Mouse (Mus musculus) erythroblast, embryonic 14.5 days (primary cell): ENCODE results near the gene Ppt2. TPM values are rescaled to one million over a fixed set of nuclear protein-coding genes. Genes with fewer than 3 reads are reported as not detected.

Source experiments
- H3K27me3 ChIP-seq: 2 replicates; pipeline ENCODE4 v1.6.1; 2012; ENCODE audit warnings: inconsistent platforms; ENCODE audit not compliant: control insufficient read depth
- H3K36me3 ChIP-seq: 2 replicates; pipeline ENCODE4 v1.6.1; 2012; ENCODE audit warnings: mild to moderate bottlenecking, inconsistent platforms; ENCODE audit not compliant: control insufficient read depth
- H3K4me1 ChIP-seq: 2 replicates; pipeline ENCODE4 v1.6.1; 2012; ENCODE audit warnings: inconsistent platforms; ENCODE audit not compliant: control insufficient read depth
- H3K4me3 ChIP-seq: replicated peaks from 2 replicates; pipeline ENCODE3; 2012; ENCODE audit warnings: moderate library complexity, mild to moderate bottlenecking, inconsistent platforms
- H3K9me3 ChIP-seq: 2 replicates; pipeline ENCODE4 v1.6.1; 2012; ENCODE audit warnings: low read length, inconsistent platforms, mixed read lengths; ENCODE audit not compliant: control insufficient read depth
- GATA1 ChIP-seq: IDR thresholded peaks from 2 replicates; pipeline ENCODE4 v1.6.1; 2012; ENCODE audit warnings: low read length, inconsistent platforms, mixed read lengths
- TAL1 ChIP-seq: IDR thresholded peaks from 3 replicates; pipeline ENCODE4 v1.6.1; 2012; ENCODE audit warnings: low read length, inconsistent platforms, mixed read lengths
- polyA plus RNA-seq: library from polyadenylated mRNA; stranded (reverse); fragments of >175 nt; gene quantifications from 2 replicates; pipeline ENCODE4 v1.2.3, GENCODE M21; 2012

Gene Ppt2
- polyA plus RNA-seq, 1 experiment, result 1.7 TPM

DNA sequence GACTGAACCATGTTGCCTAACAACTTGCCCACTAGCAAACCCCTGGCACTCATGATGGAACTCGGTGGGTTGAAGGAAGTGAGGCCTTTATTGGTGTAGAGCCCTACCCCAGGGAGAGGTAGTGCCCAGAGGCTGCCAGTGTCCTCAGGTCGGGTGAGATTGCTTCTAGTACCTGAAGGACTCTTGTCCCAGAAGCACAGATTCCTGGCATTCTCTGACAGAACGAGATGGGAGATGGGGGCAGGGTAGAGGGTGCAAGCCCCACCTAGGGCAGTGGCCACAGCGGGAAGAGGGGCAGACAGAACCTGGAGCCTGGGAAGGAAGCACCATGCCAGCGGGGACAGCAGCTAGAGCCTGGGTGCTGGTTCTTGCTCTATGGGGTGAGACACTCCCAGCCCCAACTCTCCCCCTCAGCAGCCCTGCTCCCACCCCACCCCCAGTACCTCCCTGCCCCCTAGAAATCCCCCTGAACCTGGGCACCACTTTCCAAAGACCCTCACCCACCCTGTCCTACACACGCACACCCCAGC is 30.7 kb downstream of the Ppt2 start, which contains the start of gene Ager:
Gene Ager, plus strand, starts transcription at position 297 of the 530 bp plus-strand sequence.
- peaks cover 2% of the 10 kb centered on the region; the same call in 1 of the 2 replicates for H3K27me3 ChIP-seq
- H3K4me1 ChIP-seq, result peaks cover 61% of the 10 kb centered on the region
- no peak within 1 kb of the TSS for H3K4me3 ChIP-seq
- peaks cover 51% of the 10 kb centered on the region for H3K36me3 ChIP-seq
- TF ChIP-seq TAL1 (no peak), GATA1 (no peak)
- no peaks in the 10 kb centered on the region for H3K9me3 ChIP-seq

DNA sequence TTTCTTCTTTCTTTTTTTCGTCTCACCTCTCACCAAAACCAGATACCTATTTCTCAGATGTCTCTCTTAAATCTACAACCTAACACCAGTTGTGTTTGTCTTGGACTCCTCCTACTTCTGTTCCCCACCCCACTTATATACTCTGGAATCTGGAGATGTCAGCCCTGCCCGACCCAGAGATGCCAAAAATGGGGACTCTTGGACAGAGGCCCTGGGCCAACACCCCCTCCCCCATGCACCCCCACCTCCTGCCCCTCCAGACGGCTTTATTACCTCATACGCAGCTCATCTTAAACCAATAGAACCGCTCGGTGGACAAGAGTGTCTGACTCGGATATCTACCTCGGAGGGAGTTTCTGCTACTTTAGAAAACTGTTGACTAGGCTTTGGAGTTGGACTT is 32.2 kb downstream of the Ppt2 start:
- H3K36me3 ChIP-seq, result peaks cover 39% of the 10 kb centered on the region
- no peak for TF ChIP-seq GATA1
- TF ChIP-seq TAL1, result no peak
- H3K4me1 ChIP-seq, result peaks cover 64% of the 10 kb centered on the region

DNA sequence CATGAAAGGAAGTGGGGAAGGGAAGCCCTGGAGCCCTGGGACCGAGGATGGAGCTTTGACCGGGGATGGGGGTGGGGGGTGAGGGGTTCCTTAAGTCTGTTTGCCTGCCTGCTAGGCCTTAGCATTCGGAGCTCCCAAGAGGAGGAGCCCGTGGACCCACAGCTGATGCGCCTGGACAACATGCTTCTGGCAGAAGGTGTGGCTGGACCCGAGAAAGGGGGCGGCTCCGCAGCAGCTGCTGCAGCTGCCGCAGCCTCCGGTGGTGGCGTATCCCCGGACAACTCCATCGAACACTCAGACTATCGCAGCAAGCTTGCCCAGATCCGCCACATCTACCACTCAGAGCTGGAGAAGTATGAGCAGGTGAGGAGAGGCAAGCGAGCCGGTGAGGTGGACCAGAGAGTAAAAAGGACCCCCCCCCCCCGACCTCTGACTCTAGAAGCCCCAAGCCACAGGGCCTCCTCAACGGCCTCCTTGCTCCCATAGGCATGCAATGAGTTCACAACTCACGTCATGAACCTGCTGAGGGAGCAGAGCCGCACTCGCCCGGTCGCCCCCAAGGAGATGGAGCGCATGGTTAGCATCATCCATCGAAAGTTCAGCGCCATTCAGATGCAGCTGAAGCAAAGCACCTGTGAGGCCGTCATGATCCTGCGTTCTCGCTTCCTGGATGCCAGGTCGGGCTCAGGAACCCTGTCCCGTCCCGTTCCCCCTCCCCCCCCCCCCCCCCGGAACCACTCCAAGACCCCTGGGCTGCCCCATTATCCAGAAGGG is 34.4 kb downstream of the Ppt2 start:
- Histone ChIP-seq H3K36me3 (peaks cover 22% of the 10 kb centered on the region), H3K9me3 (no peaks in the 10 kb centered on the region), H3K4me1 (peaks cover 70% of the 10 kb centered on the region), H3K27me3 (peaks cover 15% of the 10 kb centered on the region), H3K4me3 (peak overlapping the region; percentile 74)
- TF ChIP-seq GATA1 (no peak), TAL1 (no peak)

More for the DNA sequence above, 32.2 kb downstream of the Ppt2 start:
- no peak overlapping the region for H3K4me3 ChIP-seq
- H3K27me3 ChIP-seq, result peaks cover 2% of the 10 kb centered on the region; the same call in 1 of the 2 replicates
- H3K9me3 ChIP-seq, result no peaks in the 10 kb centered on the region

DNA sequence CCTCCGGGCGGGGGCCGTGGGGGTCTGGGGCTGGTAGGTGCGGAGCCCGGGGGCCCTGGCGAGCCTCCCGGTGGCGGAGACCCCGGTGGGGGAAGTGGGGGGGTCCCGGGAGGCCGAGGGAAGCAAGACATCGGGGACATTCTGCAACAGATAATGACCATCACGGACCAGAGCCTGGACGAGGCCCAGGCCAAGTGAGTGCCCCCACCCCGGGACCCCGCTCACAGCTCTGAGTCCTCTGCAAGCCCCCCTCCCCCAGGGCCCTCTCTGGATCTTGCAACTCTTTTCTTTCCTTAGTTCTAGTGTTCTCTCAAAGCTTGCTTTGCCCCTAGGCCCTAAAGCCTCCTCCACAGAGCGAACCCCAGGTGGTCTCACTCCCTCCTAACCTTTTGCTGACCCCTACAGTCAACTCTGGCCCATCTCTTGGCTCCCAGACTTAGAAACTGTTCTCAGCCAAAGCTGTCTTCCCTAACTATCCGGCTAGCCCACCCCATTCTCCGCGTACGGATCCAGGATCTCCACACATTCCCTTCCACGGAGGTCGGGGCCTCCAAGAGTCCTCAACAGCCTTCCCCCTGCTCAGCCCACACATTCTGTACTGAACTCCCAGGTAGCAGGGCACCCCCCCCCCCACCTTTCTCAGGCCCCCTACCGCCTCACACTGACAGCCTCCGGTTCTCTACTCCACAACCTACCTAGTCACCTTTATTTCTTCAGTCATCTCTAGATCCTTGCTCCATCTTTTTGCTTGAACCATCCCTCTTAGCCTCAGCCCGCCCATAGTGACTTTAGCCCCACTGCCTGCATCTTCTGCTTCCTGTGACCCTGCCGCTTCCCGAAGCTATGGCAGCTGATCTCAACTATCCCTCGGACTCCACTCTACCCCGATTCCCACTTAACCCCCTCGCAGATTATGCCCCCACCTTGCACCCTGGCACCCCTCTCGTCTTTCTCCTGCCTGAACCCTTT is 35.4 kb downstream of the Ppt2 start:
- Histone ChIP-seq H3K4me1 (peaks cover 76% of the 10 kb centered on the region), H3K9me3 (no peaks in the 10 kb centered on the region), H3K4me3 (peak overlapping the region; percentile 74), H3K27me3 (peaks cover 17% of the 10 kb centered on the region), H3K36me3 (peaks cover 22% of the 10 kb centered on the region)
- TF ChIP-seq TAL1 (no peak), GATA1 (no peak)

DNA sequence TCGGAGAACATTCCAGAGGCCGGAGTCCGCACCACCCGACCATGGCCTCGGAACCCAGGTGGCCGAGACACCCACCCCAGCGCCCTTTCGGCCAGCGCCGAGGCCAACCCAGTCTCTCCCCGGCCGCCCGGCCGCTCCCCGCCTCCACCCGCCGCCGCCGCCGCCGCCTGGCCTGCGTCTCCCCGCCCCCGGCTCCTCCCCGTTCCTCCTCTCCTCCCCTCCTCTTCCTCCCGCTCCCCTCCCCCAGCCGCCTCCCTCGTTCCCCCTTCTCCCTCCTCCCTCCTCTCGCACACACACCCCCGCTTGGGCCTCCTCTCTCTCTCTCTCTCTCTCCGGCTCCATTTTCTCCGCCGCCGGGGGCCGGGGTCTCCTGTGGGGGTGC is 36.3 kb downstream of the Ppt2 start:
- Histone ChIP-seq H3K36me3 (peaks cover 22% of the 10 kb centered on the region), H3K4me1 (peaks cover 75% of the 10 kb centered on the region)

DNA sequence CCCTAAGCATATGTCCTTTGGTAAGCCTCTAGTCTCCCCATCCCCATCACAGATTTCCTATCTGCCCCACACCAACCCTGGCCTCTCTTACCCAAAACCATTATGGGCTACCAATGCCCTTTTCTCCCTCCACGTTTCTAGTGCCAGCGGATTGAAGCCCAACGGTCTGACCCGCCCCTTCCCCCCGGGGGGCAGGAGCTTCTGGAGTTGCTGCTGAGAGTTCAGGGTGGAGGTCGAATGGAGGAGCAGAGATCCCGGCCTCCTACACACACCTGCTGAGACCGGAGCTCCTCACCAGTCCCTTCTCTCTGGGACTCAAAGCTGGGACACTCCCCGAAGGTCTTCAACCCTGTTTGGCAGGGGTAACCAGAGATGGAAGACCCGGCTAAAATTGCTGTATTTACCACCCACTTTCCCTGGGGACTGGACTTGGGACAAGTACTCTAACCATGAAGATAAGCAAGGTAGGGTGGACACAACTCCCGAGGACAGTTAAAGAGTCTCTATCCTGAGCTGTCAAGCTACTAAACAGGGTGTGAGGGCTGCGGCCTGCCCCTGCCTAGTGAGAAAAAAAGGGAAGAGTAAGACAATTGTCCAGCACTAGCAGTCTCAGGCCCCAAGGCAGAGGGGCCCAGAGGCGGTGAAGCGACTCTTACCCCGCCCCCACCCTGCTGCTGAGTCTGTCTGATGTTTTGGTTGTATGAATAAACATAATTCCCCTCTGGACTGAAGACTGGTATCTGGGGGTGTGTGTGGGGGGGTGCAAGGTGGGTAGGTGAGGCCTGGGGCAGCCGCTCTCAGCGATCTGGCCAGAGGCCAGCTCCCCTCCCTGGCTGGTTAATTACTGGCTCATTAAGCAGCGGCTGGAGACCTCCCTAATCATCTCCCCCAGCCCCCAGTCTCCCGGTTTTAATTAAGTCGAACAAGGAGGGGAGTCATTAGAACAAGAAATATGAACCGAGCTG is 37.0 kb downstream of the Ppt2 start, which contains the start of gene Pbx2:
Gene Pbx2, plus strand, starts transcription at position 238 of the 965 bp plus-strand sequence.
- H3K9me3 ChIP-seq, result no peaks in the 10 kb centered on the region
- H3K4me3 ChIP-seq, result peak within 1 kb of the TSS; percentile 74
- H3K4me1 ChIP-seq, result peaks cover 80% of the 10 kb centered on the region
- H3K27me3 ChIP-seq, result peaks cover 20% of the 10 kb centered on the region
- TF ChIP-seq GATA1 (no peak), TAL1 (no peak)
- peaks cover 22% of the 10 kb centered on the region for H3K36me3 ChIP-seq

More for the DNA sequence above, 36.3 kb downstream of the Ppt2 start:
- peaks cover 15% of the 10 kb centered on the region for H3K27me3 ChIP-seq
- no peaks in the 10 kb centered on the region for H3K9me3 ChIP-seq
- TF ChIP-seq GATA1 (no peak), TAL1 (no peak)
- peak overlapping the region; percentile 74 for H3K4me3 ChIP-seq

DNA sequence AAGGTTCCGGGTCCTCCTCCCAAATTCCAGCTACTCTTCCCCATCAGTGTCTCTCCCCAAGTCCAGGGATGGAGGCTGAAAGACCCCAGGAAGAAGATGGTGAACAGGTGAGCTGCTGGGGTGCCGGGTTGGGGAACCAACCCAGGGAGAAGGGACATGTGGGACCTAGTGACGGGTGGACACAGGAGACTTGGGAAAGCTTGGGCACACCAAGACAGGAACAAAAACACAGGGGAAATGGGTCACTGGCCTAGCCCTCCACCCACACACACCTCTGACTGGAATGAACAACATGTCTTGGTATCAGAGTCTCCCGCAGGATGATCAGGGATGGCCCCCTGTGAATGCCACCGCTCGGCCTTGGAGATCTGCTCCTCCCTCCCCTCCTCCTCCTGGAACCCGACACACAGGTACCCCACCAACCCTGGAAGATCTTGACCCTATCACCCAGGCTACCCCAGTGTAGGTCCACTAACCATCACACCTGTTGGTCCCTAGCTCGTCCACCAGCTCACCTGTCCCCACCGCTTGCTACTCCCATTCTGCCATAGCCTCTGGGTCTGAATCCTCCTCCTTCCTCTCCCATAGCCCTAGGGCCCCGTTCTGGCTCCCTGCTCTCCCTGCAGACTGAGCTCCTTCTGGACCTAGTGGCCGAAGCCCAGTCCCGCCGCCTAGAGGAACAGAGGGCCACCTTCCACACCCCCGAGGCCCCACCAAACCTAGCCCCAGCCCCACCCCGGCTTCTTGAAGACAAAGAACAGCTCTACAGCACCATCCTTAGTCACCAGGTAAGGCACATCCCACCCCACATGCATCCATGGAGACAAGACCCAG is 37.9 kb downstream of the Ppt2 start:
- Histone ChIP-seq H3K9me3 (no peaks in the 10 kb centered on the region), H3K27me3 (peaks cover 26% of the 10 kb centered on the region), H3K4me1 (peaks cover 81% of the 10 kb centered on the region), H3K4me3 (no peak overlapping the region), H3K36me3 (peaks cover 15% of the 10 kb centered on the region)
- TF ChIP-seq TAL1 (no peak), GATA1 (no peak)
